Mouse (Mus musculus) cerebellum, adult 9-10 months (tissue): ENCODE data around the gene Gpr33.

Experiments
- DNase-seq: peaks from one replicate; pipeline ENCODE4 v3.0.0; 2022

Gene Gpr33

DNA sequence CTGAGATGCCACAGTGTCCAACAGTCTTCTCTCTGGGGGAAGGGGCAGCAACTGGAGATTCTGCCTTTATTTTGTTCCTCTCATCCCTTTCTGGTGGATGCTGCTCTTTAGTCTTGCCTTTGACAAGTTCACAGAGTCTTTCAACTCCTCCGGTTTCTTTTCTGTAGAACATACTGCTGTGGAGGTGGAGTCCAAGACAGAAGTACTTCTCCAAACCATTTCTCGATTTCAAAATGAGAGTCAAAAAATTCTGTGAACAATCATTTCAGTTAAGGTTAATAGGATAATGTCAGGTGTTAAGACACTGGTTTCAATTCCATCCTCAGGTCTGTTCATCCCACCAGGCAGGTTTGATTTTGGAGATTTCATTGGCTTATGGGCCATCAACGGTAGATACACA lies at the start of gene Gpr33:
Gene Gpr33 (minus strand): TSS at position 101 of the 400 bp plus-strand sequence.
- no peak for DNase-seq

DNA sequence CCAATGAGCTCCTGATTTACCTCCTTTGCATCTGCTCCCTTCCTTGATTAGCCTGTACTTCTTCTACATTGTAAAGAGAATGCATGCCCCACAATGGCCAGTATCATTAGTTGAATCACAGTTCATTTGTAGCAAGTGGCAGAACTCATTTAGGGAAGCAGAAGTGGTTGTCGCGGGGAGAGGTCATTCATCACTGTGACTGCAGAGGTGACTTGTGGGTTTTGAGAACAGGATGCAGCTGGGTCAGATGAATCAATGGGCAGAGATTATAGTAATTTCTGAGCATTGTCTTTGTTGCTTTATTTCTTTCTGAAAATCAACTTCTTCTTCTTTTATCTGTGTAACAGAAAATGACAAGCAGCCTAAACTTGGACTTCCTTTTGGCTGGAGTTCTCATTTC lies 21.5 kb upstream of the Gpr33 start:
- DNase-seq: no peak

DNA sequence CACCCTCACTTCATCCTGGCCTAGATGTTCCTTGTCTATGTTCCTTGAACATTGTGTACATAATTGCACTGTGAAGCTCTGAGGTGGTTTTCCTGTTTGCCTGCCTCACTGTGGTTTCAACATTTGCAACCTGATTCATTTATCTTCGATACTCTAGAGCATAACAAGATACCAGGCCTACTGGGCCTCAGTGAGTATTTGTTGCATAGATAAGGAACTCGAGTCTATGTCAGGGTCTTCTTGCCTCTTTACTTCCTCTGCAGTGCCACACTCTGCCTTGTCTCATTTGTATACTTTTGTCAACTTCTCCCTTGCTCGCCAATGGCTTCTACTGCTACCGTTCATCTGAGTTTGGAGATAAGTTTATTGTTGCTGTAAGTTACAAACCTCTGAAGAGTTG lies 18.5 kb upstream of the Gpr33 start:
- DNase-seq: no peak

DNA sequence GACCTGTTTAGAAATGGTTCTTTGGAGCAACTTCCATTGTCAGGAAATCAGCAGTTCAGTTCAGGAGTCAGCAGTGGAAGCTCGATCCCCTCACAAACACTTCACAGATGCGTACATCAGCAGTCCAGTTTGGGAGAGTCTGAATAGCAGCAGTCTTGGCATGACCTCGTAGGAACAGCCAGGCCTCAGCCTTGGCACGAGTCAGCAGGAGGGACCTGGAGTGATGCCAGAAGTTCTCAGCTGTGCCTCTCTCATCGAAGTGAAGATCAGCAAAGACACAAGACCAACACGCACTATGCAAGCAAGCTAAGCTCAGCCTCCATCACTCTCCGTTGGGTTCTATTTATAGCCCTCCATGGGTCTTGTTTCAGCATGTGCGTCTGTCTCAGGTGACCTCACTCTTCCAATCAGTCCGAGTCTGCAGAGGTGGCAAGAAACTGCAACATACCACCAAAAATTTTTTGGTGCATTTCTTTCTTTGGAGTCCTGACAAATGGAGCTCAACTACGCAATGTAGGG lies 15.0 kb upstream of the Gpr33 start:
- DNase-seq: no peak

DNA sequence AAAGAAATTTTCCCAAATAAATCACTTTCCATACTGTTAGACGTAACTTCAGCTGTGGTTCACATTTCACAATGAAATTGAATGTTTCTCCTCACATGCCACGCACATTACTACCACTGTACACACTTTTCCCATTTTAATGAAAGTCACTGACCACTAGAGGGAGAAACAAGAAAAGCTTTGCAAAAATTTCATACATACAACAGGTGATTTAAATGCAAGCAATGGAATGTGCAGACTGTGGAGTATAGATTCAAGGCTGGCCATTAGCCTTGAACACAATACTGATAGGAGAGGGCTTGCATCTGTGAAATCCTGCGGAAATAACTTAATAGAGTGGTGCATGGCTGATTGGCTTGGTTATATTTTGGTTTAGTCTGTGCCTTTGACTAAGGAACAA lies 10.5 kb upstream of the Gpr33 start:
- peak; percentile 39 for DNase-seq

DNA sequence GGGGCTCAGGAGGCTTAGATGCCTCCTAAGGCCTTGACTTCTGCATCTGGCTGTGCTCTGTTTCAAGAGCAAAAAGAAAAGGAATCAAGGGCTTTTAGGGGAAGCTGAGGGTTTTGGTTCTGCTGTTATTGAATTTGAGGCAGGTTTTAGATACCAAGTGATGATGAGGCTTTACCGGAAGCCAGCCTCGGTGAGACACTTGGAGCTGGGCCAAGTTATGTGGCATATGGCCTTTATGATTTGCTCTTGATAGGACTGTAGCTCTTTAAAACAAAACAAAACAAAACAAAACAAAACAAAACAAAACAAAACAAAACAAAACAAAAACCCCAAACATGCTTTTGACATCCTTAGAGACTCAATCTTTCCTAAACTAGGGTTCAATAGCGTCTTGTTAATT lies 7.1 kb upstream of the Gpr33 start:
- DNase-seq: no peak

DNA sequence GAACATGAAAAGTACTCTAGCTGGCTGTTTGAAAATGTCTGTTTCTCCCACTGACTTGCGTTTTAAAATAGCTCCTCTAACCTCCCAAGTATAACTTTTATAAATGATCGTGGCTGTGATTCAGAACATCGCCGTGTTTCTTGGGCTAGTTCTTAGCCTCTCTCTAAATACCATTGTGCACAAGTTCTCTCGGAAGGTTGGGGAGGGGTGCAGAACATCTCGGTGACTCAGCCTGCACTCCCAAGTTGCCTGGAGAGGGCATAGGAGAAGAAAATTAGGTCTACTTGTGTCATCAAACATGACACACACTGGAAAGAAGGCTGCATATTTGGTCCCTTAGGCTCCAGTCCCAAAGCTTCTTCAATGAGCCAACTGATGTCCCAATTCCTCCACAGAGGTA lies 4.4 kb upstream of the Gpr33 start:
- DNase-seq: no peak

DNA sequence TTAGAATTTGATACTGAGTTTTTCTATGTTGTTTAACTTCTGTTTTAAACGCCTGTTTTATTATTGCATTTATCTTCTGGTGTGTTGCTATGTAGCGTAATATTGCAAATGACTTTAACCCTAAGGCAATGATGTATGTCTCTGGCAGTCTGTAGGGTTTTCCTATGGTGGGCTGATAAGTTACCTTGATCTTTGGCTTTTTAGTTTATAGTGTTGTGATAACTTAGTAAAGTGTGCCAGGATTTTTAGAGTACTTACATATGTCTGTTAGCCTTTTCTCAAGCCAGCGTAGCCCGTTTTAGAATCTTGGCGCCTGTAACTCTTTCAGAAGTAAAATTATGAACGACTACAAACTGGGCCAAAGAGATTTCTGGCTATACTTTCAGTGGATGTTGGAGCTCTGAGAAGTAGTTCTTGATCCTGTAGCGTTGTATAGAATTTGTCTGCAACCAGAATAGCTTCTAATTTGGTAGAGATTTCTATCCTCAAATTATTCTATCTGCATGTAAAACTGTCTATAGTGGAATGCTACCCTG lies 13.3 kb downstream of the Gpr33 start:
- no peak for DNase-seq

DNA sequence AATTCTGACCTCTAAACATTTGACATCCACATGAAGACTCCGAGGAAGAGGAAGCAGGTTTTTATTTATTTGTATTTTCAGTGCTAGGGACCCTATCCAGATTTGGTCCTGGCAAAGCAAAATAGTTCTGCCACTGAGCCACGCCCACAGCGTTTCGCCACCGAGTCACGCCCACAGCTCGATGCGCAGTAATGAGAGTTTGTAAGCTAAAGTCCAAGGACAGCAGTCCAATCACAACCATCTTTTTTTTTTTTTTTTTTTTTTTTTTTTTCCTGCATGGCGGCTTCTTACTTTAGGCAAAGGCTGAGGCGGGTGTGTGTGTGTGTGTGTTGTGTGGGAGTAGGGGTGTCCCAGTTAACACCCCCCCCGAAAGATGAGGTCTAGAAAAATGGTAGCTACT lies 13.8 kb downstream of the Gpr33 start:
- no peak for DNase-seq

DNA sequence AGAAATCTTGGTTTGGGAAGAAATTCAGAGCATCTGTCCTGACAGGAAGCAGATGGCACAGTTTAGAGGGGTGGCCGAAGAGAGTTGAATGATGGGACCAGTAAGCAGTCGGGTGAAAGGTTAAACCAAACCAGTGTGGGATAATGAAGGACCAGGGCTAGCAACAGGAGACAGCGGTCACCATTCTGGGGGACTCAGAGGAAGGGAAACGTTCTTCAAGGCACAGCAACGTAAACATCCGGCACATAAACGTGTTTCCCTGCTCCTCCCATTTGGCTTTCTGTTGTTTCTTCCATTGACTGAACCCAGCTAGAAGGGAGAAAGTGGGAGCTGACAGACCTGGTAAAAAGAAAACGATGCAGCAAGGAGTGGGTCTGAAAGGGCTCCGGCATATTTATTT lies 14.6 kb downstream of the Gpr33 start:
- DNase-seq: no peak

DNA sequence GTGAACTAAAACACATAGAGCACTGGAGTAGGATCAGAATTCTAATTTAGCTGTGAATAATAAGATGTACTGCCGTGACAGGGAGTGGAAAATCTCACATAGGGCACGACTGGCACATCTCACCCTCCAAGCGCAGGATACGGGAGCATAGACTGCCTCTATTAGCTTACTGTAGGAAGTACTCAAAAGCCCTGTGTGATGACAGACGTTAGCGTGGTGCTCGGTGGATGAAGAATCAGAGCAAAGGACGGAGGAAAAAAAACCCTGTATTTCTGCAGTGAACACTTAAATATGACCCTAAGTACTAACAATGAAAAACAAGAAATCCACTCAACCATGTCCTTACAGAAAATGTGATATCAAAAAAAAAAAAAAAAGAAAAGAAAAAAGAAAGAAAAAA lies 15.7 kb downstream of the Gpr33 start:
- DNase-seq: no peak

DNA sequence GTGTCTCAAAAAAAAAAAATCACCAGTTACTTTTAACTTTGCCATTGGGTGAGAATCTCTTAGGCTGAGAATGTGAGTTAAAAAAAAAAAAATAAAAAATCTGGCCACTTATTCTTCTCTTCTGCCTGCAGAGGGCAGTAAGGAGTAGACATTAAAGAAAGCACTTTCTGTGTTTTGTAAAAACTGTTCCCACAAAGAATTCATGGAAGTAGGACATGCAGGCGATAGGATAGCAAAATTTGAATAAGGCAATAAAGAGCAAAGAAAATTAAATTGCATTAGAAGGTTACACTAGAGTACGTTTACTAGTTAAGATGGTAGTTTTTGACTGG lies 17.3 kb downstream of the Gpr33 start:
- DNase-seq: peak; percentile 49

DNA sequence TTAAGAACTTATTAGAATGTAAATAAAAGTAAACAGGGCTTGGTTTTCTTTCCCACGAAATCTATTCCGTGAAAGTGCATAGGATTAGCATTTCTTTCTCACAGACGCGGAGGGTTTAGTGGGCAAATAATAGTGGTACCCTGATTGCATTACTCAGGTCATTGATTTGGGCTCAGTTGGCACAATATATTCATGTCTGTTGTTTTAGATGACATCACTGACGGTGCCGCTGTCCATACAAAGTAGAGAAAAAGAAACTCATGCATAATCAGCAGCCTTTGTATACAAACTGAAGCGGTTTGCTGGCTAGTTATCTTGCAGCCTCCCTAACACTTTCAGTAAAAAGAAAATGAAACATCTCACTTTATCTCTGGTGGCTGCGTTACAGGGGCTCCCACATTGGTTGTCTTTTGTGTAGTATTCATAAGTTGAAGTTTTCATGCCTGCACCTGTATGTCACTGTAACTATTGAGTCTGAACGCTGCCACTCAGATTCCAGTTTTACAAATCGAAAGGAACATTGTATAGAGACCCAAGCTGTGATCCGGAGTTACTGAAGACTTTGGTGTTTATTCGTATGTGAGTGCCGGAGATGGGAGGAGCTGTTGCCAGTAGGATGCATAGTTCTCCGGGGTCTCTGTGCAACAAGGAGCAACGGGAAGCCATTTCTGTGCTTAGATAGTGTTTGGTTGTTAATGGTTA lies 17.8 kb downstream of the Gpr33 start:
- DNase-seq: no peak

DNA sequence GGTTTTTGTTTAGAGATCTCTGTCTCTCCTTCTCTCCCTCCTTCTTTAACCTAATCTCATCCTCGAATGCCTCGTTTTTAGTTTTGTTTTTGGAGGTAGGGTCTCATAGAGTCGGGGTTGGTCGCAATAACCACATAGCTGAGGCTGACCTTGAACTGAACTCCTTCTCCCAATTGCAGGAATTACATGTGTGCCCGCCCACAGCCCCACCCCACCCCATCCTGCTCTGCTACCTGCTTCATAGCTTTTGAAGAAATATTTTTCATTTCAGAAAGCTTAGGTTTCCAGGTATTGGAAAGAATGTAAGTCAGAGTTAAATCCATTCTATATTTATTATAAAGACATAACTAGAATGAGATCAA lies 21.2 kb downstream of the Gpr33 start:
- no peak for DNase-seq

DNA sequence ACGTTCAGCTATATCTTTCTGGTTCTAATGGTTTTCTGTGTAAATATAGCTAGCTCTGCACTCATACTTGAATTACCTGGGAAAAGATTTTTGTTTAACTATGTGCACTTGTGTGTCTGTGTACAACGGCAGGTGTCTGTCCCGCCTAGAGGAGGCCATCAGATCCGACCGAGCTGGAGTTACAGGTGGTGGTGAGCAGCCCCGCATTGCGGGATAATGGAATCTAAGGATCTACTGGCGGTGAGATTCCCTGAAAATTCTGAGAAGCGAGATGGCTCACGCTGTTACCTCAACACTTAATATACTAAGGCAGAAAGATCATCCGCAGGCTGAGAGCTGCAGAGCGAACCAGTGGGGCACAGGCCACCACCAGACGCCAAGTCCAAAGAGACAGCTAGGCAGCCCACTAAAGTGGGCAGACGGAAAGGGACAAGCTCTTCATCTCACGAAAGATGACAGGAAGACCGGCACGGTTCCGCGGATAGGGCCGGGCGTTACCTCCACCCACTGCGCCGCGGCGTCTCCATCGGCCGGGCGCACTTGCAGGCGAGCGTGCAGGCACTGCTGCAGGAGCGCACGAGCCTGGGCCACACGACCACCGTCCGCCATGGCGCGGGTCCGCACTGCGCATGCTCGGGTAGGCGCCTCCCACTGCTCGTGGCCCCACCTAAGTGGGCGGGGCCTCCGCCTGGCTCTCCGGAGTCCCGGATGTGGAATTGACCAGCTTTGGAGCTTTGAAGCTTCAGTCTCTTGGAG lies 21.8 kb downstream of the Gpr33 start, which contains the start of gene Dtd2:
Gene Dtd2 (minus strand): TSS at position 625 of the 756 bp plus-strand sequence.
- peak; percentile 89 for DNase-seq

DNA sequence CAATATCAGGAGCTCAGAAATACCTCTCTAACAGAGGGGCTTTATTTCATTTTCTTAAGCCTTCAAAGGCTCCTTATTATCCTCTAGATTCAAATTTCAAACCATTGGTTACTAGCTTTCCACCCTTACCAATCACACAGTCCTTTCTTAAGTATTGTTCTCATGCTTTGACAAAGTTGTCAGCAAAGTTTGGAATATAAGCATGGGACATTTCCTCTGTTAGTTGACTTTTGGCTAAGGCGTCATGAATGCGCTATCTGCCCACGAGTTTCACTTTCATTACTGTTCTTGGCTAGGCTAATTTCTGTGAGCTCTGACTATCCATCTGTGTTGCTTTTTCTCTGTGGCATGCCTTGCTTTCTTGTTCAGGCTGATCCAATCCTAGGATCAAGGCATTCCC lies 25.1 kb downstream of the Gpr33 start:
- no peak for DNase-seq

DNA sequence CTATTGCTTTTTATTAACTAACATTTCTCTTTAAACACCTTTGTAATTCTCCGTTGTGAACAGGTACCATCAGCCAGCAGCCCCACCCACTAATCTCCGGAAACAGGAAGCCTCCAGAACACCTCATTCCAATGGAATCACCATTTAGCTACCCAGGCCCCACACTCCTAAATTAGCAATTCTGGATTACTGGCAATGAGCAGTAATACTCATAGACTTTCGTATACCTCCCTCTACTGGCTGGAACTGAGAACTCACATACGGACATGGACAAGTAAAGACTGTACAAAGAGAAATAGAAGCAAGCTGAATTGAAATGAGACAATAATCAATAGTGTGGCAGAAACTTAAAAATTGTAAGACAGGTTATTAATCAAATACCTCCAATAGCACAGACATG lies 26.3 kb downstream of the Gpr33 start:
- peak; percentile 87 for DNase-seq

DNA sequence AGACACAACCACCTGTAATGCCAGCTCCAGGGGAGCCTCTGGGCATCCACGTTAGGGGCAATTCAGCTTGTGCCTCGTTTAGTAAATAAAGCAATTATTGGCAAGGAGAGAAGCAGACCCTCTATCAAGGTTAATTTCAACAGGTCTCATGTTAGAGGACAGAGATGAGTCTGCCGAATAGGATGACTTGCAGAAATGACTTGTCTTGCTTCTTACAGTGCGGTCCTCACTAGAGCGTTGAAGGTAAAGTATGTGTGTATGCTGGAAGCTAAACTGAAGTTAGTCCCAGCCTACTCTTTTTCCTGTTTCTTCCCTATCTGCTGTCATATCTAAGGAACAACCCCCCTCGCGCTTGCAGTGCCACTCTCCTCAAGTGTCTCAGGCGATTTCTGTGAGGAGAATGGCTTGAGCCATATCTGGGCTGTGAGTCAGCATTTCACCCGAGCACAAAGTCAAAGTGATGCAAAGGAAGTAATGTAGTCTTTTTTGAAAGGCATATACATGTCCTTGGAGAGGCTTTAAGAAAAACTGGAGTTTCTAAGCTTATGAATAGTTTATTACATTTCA lies 29.4 kb downstream of the Gpr33 start:
- DNase-seq: no peak

DNA sequence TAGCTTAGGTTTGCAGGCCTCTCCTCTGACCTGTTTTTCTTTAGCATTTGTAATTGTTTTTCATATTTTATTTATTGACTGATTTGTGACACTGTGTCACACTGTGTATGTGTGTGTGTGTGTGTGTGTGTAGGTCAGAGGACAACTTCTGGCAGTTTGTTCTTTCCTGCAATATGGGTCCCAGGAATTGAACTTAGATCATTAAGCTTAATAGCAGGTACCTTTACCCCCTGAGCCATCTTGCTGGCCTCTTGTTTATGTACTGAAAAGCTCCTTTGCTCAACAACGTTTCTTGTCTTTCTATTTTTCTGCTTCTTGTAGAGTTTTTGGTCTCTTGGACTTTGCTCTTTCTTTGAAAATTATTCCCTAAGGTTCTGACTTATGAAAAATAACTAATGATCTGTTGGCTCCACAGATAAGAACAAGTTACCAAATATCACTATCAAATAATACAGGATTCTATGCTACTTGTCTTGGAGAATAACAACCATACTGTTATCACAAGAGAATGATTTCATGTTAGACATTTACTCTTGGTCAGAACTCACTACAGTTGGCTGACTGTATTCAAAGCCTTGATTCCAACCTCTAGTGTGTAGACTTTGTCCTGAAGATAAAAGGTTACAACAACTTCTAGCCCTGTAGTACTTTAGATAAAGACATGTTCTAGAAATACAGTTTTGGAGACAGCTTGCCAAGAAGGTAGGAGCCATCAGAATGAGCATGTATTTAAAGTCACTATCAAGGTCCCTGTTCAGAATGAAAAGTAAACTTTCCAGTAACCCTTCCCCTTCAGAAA lies 31.9 kb downstream of the Gpr33 start:
- no peak for DNase-seq

DNA sequence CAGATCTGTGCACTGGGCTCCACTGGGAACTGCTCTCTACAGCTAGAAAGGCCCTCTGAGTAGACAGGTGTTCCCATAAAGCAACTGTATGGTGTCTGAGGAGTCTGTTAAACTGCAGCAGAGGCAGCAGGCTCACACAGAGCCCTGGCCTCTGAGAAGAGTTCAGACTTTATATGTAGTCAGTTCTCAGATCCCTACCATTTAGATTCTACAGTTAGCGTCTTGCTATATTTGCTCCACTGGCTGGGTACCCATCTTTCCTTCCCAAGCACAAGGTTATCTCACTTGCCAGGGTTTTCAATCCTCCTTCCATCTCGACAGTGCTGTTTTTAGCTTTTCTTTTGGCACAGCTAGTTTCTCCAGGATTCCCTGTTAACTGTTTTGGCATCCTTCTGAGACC lies 37.2 kb downstream of the Gpr33 start:
- no peak for DNase-seq

DNA sequence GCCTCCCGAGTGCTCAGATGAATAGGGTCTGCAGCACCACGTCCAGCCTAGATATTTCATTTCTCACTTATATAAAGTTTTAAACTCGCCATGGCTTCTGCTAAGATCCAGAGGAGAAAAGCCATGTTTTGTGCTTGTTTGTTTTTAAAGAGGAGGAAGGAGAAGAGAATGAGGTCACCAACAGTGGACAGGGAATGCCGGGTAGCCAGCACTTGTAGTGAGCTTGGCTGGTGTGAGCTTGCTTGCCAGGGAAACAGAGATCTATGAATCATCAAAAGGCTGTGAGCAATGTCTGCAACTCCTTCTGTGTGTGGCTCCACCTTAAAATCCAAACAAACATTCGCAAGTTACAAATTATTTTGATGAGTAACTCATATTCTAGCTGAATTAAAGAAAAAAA lies 39.3 kb downstream of the Gpr33 start:
- DNase-seq: no peak

DNA sequence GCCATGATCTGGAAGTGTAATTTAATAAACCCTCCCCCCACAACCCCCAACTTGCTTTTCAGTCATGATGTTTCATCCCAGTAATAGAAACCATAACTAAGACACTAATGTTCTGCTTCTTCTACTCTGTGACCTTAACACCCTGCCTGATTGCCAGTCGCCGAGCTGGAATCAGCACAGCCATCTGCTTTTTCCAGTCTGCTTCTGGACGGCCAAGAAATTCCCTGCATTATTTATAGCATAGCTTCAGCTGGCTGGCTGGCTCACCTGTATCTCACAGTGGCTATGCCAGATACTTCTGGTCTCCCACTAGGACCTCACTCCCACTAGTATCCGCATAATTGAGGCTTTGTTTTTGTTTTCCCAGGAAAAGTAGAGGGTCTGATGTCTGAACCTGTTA lies 42.0 kb downstream of the Gpr33 start:
- DNase-seq: peak; percentile 47

DNA sequence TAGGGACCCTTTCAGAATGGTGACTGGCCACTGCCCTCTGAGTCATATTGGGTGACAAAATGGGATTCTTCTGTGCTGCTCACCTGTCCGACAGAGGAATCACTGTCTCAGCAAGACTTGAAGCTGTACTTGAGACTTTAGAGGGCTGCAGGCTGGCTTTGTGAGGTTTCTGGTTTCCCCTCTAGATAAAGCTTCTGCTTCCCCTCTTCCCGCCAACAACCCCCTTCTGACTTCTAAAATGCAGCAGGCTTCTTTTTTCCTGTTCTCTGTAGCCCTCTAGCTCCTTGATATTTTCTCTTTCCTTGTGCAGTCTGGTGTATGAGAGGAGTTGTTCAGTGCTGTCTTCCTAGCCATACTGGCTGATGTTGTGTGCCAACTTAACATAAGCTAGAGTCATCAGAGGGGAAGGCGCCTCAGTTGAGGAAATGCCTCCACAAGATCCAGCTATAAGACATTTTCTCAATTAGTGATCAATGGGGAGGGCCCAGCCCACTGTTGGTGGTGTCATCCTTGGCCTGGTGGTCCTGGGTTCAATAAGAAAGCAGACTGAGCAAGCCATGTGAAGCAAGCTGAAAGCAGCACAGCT lies 42.6 kb downstream of the Gpr33 start:
- DNase-seq: no peak
